Mouse (Mus musculus): Measurements from ENCODE around the gene Slc16a13.

DNA sequence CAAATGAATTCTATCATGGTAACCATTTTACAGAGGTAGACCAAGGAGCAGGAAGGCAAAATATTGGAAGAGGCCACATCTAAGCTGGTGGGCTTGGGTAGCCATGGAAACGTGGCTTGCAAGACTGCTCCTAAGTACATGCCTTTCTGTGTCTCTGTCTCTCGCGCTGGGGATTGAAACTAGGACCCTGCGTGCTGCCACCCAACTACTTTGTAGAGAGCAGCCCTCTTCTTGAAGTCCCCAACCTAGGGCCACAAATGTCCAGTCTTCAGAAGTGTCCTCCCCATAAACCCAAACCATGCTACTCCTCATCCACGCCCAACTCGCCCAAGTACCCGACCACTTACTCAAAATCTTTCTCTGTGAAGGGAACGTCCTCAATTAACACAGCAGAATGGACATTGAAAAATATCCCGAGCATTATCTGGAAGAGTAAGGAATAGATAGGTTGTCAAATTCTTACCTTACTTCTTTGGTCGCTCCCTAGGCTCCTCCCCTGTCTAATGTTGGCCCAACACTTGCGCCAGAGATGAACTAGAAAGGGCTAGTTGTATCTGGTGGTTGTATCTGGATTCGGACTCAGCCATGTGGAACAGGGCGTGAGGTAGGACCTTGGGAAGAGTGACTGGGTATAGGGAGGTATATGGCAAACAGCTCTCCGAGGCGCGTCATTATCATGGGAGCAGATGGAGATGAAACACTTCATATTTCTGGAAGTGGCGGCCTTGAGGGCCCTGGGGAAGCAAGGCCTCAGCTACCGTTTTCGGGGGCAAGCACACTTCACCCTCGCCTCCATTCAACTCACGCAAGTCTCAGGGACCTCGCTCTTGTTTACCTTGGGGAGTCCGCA lies 18.0 kb upstream of the Slc16a13 start:
- TF ChIP-seq POLR2A (IDR thresholded peaks at IDR 0.05; ENCODE audit: borderline replicate concordance, low read depth, low read length) (no peak), CTCF (IDR thresholded peaks at IDR 0.05; ENCODE audit: low read depth, low read length) (no peak)
